Mouse (Mus musculus): ENCODE measurements around the gene Casr.
A peak's percentile ranks its signal among the peaks of the same experiment; 100 is the strongest.

The Casr gene

DNA sequence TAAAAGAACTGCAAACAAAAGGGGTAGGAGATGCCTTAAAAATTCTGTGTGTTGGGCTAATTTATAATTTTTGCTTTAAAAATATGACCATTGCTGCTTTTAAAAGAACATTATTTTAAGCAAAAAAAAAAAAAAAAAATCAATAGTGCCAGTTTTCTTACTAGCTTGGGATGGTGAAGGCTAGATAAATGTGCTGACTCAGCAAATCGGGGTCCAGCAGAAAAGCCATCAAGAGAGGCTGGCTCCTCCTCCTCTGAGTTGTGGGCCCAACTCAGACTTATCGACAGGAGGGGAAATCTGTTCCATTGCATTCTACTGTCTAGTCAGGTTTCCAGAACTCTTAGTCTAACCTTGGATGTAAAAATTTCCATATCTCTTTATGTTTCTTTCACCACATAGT is 45.6 kb downstream of the Casr start:
- DNase-seq: no peak

DNA sequence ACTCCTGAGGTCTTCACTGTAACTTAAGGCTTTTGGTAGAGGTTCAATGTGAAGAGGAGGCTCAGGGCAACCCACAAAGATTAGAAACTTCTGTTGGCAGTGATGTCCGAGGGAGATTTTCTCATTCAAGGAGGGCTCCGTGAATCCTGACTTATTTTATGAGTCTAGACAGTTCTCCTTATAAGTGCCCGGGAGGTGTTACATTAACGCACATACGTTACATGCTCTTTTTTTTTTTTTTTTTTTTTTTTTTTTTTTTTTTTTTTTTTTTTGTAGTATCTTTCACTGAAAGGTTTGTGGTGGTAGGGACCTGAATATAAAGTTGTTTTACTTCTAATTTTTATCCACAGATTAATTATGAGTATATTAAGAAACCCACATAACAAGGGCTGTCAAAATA is 54.6 kb downstream of the Casr start:
- DNase-seq: no peak

DNA sequence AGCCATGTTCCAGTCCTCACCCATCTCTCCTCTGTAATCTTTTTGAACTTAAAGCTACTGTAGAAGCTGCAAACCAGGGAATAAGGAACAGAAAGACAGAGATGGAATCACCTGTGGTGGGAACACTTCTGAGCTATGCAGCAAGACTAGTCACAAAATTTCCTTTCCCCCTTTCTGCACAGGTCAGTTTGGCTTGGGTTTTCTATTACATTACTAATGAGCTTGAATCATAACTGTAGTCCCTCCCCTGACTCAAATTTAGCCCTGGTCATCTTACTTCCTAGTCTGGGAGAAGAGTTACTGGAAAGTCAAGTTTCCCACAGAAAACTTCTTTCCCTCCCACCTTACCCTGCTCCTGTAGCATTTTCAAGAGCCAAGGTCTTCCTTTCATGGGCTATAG is 55.1 kb downstream of the Casr start:
- DNase-seq: no peak

DNA sequence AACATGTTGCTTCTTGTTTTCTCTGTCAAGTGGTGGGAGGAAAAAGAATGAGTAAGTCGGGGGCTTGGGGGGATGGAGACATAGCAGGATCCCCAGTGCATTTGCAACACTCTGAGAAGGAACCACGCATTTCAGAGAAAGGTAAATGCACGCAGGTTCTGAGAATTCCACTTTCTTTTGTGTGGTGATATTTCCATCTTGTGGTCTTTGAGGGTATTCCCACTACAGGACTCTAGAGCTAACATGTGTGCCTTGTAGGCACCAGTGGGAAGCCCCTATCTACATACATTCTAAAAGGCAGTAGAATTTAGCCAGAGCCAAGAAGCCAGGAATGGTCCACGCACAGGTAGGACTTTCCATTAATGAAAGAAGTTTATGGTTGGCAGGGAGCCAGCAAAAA is 56.0 kb downstream of the Casr start:
- no peak for DNase-seq

DNA sequence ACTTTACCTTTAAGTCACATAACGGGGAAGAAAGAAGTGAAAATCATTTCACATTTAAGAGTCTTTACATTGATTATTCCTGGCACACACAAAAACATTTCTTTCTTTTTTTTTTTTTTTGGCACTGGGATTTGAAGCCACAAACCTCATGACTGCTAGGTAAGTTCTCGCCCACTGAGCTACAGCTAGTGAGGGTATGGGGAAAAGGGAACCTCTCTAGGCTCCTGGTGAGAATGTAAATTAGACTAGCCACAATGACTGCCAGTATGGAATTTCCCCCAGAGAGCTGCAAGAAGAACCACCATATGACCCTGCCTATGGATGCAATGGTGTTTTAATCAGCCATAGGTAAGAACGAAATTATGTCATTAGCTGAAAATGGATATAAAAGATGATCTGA is 56.8 kb downstream of the Casr start:
- no peak for DNase-seq

DNA sequence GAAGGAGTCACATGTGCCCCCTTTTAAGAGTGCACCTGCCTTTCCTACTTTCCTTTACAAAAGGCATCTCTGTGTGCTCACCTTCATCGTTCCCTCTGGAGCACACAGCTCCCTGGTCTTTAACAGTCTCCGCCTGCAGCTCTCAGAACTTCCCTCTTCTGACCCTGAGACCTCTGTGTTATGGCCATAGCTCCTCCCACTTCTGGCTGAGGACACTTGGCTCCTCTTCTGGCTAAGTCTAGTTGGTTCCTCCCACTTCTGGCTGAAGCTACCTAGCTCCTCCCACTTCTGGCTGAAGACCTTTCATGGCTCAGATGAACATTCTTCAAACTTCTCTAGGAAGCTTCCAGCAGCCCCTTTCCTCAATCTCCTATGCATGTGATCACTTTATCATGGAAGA is 59.7 kb downstream of the Casr start:
- no peak for DNase-seq

DNA sequence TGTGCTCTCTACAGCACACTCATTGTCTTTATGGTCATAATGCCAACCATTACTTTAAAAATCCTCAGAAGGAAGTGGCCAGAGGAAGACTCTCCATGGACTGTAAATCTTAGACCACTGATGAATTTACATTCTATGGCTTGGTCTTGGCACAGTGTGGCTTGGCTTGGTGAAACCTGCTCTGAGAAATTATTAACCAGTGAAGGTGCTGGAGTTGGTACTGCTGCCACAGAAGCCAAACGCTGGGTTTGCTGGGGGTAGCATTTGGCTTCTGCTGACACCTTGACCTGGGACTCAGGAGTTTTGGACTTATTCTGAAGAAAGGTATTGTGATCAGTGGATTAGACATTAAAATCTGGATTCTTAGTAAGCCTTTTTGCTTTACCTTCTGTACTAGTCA is 69.5 kb downstream of the Casr start:
- no peak for DNase-seq

DNA sequence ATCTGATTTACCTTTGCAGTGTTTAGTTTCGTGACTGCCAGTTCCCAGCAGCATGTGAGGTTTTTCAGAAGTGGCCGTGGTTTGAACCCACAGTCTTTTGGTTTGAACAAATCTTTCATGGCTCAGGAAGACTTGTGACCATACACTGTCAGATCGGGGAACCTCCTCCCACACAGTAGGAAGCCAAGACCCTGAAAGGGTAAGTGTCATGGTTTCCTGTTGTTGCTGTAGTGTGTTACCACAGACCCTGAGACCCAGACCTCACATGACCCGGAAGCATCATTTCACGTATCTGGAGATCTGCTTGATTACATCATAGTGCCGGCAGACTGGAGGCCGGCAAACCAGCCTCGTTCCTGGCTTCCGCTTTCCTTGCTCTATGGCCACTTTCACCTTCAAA is 85.1 kb downstream of the Casr start:
- DNase-seq: no peak

DNA sequence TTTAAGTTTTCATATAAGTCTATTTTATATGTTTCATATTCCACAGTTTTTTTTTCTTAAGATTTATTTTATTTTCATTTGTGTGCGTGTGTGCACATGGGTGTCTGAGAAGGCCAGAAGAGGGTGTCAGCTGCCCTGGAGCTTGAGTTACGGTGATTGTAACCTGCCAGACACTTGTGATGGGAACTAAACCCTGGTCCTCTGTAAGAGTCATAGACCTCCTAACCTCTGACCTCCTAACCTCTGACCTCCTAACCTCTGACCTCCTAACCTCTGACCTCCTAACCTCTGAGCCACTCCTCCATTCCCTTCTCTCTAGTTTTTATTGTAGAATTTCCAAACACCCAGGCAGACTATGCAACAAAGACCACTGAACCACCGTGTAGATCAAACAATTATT is 86.4 kb downstream of the Casr start:
- no peak for DNase-seq

DNA sequence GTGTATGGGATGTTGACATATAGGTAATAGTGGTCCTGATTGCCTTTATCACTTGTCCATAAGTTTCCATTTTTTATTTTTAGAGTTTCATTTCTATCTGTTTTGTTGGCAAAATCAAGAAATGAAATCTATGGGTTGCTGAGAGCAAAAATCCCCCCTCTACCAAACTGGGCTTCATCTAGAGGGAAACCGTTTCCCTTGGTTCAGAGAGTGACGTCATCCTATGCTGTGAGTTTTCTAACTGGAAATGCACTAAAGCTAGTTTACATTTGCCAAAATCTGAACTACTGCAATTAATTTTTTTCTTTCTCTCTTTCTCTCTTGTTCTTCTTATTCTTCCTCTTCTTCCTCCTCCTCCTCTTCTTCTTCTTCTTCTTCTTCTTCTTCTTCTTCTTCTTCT is 87.1 kb downstream of the Casr start:
- no peak for DNase-seq

DNA sequence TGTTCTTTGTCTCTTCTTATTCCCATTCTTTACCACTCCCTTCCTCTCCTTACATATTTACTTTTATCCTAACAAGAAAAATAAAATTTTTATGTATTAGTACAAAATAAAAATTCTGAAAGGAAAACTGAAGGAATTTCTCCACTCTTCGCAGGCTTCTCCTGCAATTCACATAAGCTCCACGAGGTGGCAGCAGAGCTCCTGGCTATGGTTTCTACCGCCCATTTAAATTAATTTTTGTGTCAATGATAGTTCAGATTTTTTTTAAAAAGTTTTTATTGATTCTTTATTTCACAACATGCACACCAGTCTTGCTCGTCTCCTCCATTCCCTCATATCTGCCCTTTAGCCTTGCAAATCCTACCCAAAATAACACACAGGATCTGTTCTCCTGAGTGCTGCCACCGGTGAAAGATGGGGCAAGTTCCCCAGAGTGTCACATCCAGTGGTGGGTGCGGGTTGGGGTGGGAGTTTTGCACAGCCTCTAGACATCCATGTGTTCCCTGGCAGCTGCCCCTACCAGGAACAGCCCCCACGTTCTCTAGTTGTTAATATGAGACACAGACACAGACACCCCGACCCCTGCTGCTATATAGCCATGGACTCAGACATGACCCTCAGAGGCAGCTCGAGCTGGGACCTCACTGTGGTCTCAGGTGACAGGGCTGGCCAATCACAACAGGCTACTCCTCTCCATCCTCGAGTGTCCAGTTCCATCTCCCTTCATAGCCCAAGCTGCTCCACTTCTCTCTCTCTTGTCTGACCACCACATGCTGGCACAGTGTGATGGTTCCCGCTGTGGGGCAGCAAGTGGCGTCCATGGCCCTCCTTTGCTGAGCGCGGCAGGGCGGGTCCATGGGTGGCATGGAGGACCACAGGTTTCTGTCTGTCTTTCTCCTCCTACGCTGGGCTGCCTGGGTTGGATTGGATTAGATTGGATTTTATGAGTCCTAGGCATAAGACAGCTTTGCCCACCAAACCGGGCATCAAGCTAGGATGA is 88.4 kb downstream of the Casr start:
- DNase-seq: peak; percentile 61

DNA sequence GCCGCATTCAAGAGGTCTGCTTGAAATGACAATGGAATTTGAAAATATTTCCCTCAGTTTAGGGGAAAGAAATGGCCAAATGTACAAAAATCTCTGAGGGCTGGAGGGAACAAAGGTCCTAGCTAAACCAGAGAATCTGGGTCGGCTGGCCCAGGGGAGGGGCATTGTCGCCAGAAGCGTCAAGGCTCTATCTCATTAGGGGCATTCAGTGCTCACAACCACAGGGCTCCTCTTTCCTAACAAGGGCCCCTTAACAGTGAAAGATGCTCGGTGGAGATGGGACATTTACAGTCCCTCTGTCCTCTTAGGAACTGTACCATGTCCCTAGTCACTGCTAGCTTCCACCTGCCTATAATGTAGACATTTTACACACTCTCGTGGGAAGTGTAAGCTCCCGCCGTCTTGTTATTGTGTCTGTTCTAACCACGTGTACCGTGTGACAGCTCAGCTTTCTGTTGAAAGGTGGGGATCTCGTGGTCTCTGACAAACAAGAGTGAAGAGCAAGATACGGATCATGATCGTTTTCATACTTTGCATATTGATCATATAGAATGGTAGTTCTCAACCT is 90.8 kb downstream of the Casr start:
- no peak for DNase-seq

DNA sequence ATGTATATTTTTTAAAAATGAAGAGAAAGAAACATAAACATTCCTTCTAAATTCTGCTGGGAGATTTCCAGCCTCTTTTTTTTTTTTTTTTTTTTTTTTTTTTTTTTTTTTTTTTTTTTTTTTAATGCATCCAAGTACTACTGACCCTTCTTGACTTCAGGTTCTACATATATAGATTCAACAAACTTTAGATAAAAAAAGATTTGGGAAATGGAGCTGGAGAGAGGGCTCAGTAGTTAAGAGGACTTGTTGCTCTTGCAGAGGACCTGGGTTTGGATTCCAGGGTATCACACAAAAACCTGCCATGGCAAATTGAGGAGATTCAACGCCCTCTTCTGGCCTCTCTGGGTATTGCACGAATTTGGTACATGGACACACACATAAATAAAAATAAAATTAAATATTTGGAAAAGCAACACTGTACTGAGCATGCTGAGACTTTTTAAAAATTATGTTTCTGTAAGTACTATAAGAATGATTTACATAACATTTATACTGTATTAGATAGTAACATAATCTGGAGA is 91.9 kb downstream of the Casr start:
- DNase-seq: no peak

DNA sequence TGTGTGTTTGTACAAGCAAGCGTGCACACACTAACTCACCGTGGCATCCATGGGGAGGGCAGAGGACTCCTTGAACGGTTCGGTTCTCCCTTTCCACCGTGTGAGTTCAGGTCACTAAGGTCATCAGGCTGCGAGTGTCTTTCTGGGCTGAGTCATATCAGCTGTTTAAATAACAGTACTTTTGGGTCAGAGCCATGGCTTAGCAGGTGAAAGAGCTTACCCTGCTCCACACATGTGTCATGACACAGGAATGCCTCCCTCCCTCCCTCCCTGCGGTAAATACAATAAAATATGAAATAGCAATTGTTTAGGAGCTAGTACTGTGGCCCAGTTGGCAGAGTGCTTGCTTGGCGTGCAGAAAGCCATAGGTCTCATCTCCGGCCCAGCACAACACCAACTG is 92.6 kb downstream of the Casr start:
- DNase-seq: no peak

DNA sequence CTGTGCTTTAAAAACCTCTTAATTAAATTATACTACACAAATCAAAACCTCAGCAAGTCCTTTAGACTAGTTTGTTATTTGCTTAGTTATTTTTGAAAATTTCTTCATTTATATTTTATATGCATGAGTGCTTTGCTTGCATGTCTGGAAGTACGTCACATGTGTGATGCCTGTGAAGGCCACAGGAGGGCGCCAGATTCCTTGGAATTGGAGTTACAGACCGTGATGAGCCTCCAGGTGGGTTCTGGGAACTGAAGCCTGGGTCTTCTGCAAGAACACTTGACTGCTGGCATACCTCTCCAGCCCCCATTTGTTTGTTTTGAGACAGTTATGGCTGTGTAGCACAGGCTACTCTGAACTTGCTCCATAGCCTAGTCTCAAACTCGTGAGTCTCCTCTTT is 93.1 kb downstream of the Casr start:
- no peak for DNase-seq

DNA sequence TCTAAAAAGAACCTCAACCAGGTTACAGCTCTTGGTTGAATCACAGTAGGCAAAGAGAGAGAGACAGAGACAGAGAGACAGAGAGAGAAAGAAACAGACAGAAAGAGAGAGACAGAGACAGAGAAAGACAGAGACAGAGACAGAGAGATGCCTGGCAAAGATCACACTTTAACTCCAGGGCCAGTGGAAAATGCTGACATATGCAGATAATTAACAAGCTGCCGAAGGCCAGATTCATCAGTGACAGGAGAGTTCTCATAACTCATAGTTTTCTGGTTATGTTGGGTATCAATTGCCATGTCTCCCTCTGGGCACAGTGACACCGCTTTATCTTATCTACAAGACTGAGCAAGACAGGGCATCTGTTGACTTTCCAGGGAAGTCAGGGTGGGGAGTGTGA is 94.0 kb downstream of the Casr start:
- no peak for DNase-seq

DNA sequence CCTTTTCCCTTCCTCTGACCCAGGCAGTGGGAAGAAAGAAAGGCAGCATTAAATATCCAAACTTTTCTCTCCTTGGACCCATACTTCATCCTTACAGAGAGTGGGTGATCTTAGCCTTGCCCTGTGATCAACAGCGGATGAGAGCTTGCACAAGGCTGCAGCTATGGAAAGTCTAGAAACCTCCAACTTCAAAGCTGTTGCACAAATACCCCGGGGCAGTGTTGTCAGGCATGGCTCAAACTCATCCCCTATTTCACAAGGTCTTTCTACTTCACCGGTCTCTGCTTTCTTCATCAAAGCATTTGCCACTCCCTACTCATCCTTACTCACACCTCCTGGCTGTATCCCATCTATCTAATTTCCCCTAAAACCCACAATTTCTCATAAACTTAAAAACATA is 96.5 kb downstream of the Casr start:
- no peak for DNase-seq

DNA sequence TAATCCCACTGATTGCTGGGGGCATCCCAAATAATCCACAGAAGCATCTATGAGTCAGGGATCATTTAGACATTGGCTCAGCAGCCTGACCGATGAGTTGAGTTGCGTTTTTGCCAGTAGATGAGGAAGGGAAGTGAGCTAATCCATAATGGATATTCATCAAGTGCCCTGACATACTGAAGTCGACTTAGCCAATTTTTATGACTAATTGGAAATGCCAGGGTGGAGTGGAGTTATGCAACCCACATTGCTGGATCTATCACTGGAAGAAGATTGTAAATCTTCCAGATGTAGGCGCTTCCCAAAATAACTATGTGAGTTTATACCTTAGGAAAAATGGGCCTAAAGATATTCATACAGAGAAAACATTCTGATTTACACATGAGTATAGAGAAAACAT is 97.9 kb downstream of the Casr start:
- no peak for DNase-seq

DNA sequence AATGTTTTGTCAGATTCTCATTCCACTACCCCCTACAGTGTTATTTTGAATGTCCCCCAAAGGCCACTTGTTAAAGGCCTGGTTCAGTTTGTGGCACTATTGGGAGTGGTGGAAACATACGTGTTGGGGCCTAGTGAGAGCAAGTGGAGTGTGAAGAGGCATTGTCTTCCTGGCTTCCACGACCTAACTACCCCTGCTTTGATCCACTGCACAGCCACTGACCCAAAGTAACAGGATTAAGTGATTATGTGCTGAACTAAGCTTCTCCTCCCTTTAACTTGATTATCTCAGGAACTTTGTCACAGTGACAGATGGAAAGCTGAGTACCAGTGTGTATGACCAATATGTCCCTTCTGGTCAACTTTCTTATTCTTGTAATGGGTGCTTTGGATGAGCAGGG is 101.5 kb downstream of the Casr start:
- DNase-seq: no peak

DNA sequence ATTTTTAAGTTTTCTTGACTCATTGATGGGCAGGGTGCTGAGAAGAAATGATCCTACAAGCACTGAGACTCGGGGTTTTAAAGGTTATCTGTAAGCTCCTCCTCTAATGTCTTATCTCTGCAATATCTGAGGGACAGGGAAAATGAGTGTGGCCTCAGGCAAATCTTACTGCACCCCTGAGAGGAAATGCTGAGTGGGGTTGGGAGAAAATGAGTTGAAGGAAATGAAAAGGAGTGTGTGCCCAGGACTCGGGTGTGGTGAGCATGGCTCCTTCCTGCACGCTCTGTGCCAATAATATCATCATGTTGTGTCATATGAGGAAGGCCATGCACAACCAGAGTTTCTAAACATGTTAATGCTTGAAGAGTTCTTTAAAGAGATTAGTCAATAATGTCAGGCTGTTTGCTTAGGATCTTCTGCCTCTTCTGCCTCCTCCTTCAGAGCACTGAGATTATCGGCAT is 106.6 kb downstream of the Casr start, which contains the start of gene Stfa3:
Gene Stfa3 (minus strand): TSS at position 51 of the 461 bp plus-strand sequence.
- DNase-seq: no peak

Data from right cerebral cortex, postnatal 4 days (tissue).